Mouse (Mus musculus): ENCODE data around the gene Ntm.

Gene Ntm

GRCm38 (mm10) chr9:29594537-29595294, 368.2 kb downstream of the Ntm start:
- DNase-seq (ENCODE audit: low read depth, low spot score): no peak

- DNase-seq (ENCODE audit: low read depth, low spot score): no peak
Measured at GRCm38 (mm10) chr9:29587376-29587775, 375.6 kb downstream of the Ntm start.

- no peak for DNase-seq (ENCODE audit: low read depth, low spot score)
Measured at GRCm38 (mm10) chr9:29586381-29586770, 376.6 kb downstream of the Ntm start.

- peak; percentile 7 for DNase-seq (ENCODE audit: low read depth, low spot score)
Measured at GRCm38 (mm10) chr9:29585746-29586380, 377.1 kb downstream of the Ntm start.

- no peak for DNase-seq (ENCODE audit: low read depth, low spot score)
Measured at GRCm38 (mm10) chr9:29578226-29578625, 384.7 kb downstream of the Ntm start.

DNA sequence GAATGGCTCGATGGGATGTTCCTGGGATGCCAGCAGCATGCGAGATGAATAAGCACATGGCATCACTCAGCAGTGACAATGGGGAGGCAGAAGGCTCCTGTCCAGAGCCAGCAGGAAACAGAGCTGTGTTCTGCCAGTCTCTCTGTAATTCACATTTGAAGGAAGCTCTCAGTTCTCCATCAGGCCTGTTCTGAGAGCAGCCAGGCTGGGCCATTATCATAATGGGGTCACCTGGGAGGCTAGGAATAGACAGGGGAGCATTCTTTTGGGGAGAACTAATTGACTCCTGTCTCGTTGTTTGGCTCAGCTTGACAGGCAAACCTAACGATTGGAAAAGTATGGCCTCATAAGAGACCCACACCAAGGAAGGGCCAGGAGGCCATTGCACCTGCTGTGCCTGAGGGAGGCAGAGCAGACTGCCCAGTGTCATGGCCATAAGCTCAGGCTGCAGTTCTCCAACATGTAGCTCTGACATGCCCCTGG, 386.8 kb downstream of the Ntm start:
- DNase-seq (ENCODE audit: low read depth, low spot score): no peak

- no peak for DNase-seq (ENCODE audit: low read depth, low spot score)
Measured at GRCm38 (mm10) chr9:29574548-29574947, 388.4 kb downstream of the Ntm start.

DNA sequence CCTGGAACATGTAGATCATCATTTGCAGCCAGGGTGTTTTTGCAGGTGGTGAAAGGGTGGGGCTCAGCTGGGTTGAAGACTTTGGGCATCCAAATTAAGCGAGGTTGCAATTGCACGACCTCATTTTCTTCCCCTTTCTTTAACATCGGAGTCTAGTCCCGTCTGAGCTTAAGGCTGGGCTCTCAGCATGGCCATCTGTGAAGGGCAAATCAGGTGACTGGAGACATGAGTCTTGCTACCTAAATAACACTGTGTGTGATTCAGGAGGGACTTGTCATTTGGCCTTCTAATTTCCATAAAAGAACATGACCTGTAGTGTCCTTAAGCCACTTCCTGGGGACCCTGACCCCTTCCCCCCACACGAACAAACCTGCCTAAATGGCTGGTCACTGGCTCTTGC, 394.4 kb downstream of the Ntm start:
- no peak for DNase-seq (ENCODE audit: low read depth, low spot score)

DNA sequence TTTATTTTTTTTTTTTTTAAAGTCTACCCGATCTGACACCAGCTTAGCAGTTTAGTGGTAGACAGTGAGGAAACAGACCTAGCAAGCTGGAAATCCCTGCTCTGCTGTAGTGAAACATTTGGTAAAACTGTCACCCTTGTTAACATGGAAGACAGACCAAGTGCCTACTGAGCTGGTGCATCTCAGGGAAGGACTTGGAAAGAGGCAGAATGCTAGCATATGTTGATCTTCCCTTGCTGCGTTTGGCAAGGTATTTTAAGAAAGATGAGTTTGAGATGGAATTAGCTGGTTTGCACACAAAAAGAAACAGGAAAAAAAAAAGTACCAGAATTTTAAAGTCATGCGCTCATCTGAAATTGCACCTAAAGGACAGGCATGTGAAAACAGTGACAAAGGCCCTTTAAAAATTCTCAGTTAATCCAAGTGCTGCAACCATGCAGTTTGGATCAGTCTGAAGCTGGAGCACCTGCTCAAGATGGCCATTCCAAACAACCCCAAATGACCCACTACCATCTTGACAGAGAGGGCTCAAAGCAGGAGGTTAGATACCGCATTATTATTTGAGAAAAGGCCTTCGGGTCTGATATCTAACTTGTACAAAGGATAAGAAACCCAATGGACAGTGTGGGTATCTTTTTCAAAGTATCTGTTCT, 400.4 kb downstream of the Ntm start:
- no peak for DNase-seq (ENCODE audit: low read depth, low spot score)

- DNase-seq (ENCODE audit: low read depth, low spot score): no peak
Measured at GRCm38 (mm10) chr9:29558915-29559314, 404.0 kb downstream of the Ntm start.

DNA sequence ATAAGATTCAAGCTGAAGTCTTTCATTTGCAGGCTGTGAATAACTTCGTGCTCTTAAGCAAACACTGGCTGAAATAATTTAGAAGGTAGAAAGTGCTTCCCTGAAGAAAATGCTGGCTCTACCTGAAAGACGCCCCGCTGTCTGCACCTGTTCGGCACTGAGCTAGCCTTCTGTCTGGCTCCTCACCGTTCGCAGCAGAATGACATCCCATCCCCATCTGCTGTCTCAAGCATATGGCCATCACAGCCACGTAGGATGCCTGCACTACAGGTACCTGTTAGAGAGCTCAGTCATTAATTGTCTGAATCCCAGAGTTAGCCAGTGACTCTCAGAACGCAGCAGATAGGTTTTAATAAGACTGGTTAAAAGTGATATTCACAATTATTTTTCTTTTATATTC, 412.4 kb downstream of the Ntm start:
- no peak for DNase-seq (ENCODE audit: low read depth, low spot score)

GRCm38 (mm10) chr9:29550107-29550506, 412.8 kb downstream of the Ntm start:
- no peak for DNase-seq (ENCODE audit: low read depth, low spot score)

- DNase-seq (ENCODE audit: low read depth, low spot score): no peak
Measured at GRCm38 (mm10) chr9:29536415-29536814, 426.5 kb downstream of the Ntm start.

DNA sequence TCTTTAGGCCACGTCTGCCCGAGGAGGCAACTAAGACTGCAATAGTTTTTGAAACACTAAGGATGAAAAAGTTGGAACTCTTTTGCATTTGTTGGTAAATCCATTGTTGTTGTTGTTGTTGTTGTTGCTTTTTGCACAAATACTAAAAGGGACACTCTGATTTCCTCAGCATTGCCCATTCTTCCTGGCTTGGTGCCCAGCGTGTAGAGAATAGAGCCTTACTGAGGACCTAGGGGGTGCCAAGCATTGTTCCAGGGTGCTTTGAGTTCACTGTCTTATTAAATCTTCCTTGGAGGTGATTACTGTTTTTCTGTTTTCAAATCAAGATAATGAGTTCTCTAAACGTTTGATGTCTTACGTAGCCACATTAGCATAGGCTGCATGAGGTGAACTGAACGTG, 428.2 kb downstream of the Ntm start:
- DNase-seq (ENCODE audit: low read depth, low spot score): no peak

DNA sequence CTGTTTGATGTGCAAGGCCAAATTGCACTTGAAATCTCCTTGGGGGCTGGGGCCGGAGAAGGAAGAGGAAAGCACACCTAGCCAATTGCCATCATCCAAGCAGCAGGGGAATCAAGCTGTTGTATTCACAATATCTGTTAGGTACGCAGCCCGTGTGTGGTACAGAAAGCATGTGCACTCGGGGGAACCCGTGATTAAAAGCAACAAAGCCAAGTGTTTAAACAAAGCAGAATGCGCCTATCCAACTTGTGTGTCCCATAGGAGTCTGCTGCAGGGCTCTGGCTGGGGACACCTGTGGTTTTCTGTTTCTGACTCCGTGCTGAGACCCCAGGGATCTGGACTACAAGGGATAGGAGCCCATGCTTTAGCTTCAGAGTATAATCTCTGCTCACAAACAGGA, 428.6 kb downstream of the Ntm start:
- no peak for DNase-seq (ENCODE audit: low read depth, low spot score)

DNA sequence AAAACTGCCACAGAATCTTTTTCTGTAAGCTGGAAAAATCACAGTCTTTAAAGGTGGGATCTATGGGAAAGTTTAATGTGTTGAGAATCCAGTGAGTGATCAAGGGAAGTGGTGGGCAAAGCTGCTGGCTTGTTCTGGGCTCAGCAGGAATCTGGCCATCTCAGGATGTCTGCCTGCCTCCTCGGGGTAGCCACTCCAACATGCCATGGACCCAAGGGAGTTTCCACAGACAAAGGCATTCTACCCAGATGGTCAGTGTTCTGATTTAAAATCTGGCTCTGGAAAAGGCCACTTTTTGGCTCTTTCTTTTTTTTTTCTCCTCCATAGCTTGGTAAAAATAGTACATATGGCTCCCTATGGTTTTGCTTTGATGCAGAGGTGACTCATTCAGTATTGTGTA, 429.4 kb downstream of the Ntm start:
- no peak for DNase-seq (ENCODE audit: low read depth, low spot score)

DNA sequence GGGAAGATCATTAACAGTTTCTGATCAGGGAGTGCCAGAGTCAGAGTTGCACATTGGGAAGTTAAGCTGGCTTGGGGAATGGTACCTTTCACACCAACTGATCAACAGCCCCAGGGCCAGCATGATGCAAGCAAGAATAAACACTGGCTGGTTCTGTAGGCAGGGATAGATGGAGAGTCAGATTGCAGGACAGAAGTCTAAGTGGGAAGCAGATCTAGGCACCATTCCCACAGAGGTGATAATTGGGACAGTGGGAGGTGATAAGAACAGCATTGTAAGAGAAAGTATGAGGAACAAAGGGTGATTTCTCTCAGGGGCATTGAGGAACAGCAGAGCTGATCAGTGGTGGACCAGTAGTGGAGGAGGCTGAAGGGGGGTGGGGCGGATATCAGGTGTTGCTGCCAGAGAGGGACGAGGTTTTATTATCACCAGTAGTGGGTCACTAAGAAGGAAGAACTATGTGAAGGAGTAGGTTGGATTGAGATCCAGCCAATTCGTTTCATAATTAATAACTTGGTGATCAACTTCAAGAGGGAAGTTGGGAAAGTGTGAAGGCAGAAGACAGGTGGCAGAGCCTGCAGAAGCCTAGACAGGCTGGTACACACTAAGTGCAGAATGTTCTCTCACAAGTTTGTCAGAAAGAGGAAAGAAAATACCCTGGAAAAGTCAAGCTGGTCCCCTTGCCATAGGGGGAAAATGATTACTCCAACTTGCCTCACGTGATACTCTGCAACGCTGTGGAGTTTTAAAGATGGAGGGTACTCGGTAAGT, 431.6 kb downstream of the Ntm start:
- DNase-seq (ENCODE audit: low read depth, low spot score): no peak

GRCm38 (mm10) chr9:29524109-29524508, 438.8 kb downstream of the Ntm start:
- no peak for DNase-seq (ENCODE audit: low read depth, low spot score)

- no peak for DNase-seq (ENCODE audit: low read depth, low spot score)
Measured at GRCm38 (mm10) chr9:29523221-29523620, 439.7 kb downstream of the Ntm start.

DNA sequence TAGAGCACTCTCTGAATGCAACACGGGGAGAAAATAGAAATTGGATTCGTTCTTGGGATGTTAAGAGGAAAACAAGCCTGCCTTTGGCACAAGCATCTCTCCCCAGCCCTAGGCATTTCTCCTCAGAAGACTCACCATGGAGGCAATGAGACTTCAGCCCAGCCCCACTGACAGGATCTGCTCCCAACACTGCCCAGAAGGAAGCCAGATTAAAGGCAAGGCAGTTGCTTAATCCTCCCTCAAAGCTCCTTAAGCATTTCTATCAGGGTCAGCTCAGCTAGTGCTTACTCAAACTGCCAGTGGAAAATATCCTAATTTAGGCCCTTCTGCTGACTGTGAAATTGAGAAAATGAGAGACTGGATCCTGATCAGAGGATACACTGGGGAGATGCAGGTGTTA, 443.8 kb downstream of the Ntm start:
- DNase-seq (ENCODE audit: low read depth, low spot score): no peak

- DNase-seq (ENCODE audit: low read depth, low spot score): no peak
Measured at GRCm38 (mm10) chr9:29516688-29517087, 446.3 kb downstream of the Ntm start.

All from WW6 (cell line).